Mouse (Mus musculus): ENCODE measurements around the gene Zbtb7b.

DNA sequence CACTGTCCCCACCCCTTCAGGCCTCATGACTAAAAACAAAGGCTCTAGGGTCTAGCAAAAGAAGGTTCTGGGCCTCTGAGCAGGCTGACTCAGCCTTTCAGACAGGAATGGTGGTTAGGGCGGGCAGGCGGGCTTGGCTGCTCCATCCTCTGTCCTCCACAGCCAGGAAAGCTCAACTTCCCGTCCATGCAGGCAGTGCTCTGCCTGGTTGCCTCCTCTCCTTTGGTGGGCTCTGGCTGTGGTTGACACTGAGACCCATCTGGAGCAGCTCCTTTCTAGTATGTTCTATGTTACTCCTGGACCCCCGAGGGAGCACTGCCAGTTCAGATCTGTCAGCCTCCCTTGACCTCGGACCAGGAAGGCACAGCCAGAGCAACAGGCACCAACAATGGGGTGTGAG, 8.1 kb upstream of the Zbtb7b start, which contains the start of gene Lenep:
- TF ChIP-seq POLR2A (IDR thresholded peaks at IDR 0.05; ENCODE audit: borderline replicate concordance, extremely low read depth, insufficient read depth, insufficient read length, poor library complexity, severe bottlenecking) (no peak), CTCF (IDR thresholded peaks at IDR 0.05; ENCODE audit: borderline replicate concordance, extremely low read depth, insufficient read depth, insufficient read length) (no peak)

Measured in brain, embryonic 14.5 days (tissue).